In the genomic region with DNA sequence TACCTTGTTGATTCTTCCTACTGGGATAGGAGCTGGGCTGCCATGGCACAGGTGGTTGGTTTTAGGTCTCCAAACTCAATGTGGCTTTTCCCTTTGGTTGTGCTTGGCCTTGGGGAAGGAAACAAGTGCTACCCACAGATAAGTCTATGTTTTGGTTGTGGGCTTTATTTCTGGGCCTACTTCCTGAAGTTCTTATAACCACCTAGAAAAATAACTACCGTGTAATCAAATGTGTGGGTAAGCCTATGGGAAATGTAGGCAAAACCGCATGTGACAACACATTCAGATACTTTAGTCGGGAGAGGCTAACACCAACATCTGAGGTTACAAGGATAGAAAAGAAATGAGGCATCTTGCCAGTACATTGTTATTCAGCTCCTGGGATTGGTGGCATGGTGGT, we compare ENCODE assay signal across 17 mouse cellular contexts.
"Had no signal": no experiment of that assay in that cellular context is flagged by ENCODE, and none has a peak within 500 bp of the region (broad histone marks: within the 10 kb centered on the region; RNA-seq: fewer than 3 reads in every experiment).

No protein-coding gene starts in this region.

- H3K9me3 ChIP-seq: lung, embryonic 15.5 days; megakaryocyte, embryonic 14.5 days; midbrain, embryonic 12.5 days; midbrain, embryonic 15.5 days; neural tube, embryonic 12.5 days; stomach, embryonic 15.5 days had no signal

- H3K36me3 ChIP-seq: midbrain, embryonic 12.5 days; midbrain, embryonic 15.5 days had no signal

- H3K4me3 ChIP-seq: lung, embryonic 15.5 days; midbrain, embryonic 12.5 days; midbrain, embryonic 15.5 days; neural tube, embryonic 12.5 days; stomach, embryonic 15.5 days had no signal

- H3K4me1 ChIP-seq: stomach, embryonic 15.5 days had no signal

- H3K27me3 ChIP-seq: lung, embryonic 15.5 days; megakaryocyte, embryonic 14.5 days; midbrain, embryonic 12.5 days; midbrain, embryonic 15.5 days; neural tube, embryonic 12.5 days; stomach, embryonic 15.5 days had no signal

- H3K4me2 ChIP-seq: lung, embryonic 15.5 days; midbrain, embryonic 12.5 days; midbrain, embryonic 15.5 days; neural tube, embryonic 12.5 days; stomach, embryonic 15.5 days had no signal

- H3K27ac ChIP-seq: lung, embryonic 15.5 days; macrophage; midbrain, embryonic 12.5 days; midbrain, embryonic 15.5 days; neural tube, embryonic 12.5 days; stomach, embryonic 15.5 days; stomach, postnatal 0 days had no signal

- H3K9ac ChIP-seq: liver, postnatal 0 days; lung, embryonic 15.5 days; midbrain, embryonic 12.5 days; midbrain, embryonic 15.5 days; neural tube, embryonic 12.5 days; stomach, embryonic 15.5 days had no signal

- DNase-seq: liver, postnatal 0 days; lung, adult 2 months; lung, postnatal 14 days; lung, postnatal 36 days; right cerebral cortex, postnatal 14 days; thymus, adult 2 months; thymus, postnatal 25 days; thymus, postnatal 4 days had no signal

- ATAC-seq: liver, postnatal 0 days; lung, postnatal 0 days; midbrain, embryonic 15.5 days had no signal
